Mouse (Mus musculus): Measurements from ENCODE around the gene Hapln4.

DNA sequence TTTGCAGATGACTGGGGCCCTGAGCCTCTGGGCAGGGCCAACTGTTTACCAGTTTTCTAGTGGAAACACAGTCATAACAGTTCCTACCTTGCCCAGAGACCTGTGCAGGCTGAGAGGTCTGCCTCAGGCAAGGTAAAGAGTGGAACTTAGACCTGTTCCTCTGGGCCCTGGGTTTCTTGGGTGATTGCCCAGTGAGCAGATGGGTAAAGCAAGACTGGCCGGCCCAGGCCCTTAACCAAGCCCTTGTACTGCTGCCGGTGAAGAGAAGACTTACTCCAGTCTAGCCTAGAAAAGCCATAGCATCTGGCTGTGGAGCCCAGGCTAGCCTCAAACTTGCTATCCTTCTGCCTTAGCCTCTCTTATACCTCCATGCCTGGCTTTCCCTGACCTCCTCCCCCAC lies 1.3 kb upstream of the Hapln4 start:
- TF ChIP-seq POLR2A (IDR thresholded peaks at IDR 0.05; ENCODE audit: insufficient read length, low read depth) (no peak), USF1 (IDR thresholded peaks at IDR 0.05; ENCODE audit: low read depth) (no peak), MAX (IDR thresholded peaks at IDR 0.05; ENCODE audit: low read depth) (no peak)
